Mouse (Mus musculus): ENCODE measurements around the gene Ccdc71. TPM values are rescaled to one million over a fixed set of nuclear protein-coding genes. Genes with fewer than 3 reads are reported as not detected.

The Ccdc71 gene
- 10 to 100 TPM; 47.1 to 59.1 TPM for total RNA-seq (2021)
- long read RNA-seq, experiment 1, transcript Ccdc71-201 (2 exons, 3,092 nt) = major isoform, 7 of 12 reads
- long read RNA-seq, experiment 1, partial matches to known transcripts = 0 of 12 reads
- long read RNA-seq, experiment 1, other reads (novel, unspliced or antisense) = 4 of 12 reads
- long read RNA-seq, experiment 2, transcript Ccdc71-201 (2 exons, 3,092 nt) = major isoform, 30 of 41 reads
- long read RNA-seq, experiment 2, partial matches to known transcripts = 0 of 41 reads
- long read RNA-seq, experiment 2, other reads (novel, unspliced or antisense) = 9 of 41 reads

DNA sequence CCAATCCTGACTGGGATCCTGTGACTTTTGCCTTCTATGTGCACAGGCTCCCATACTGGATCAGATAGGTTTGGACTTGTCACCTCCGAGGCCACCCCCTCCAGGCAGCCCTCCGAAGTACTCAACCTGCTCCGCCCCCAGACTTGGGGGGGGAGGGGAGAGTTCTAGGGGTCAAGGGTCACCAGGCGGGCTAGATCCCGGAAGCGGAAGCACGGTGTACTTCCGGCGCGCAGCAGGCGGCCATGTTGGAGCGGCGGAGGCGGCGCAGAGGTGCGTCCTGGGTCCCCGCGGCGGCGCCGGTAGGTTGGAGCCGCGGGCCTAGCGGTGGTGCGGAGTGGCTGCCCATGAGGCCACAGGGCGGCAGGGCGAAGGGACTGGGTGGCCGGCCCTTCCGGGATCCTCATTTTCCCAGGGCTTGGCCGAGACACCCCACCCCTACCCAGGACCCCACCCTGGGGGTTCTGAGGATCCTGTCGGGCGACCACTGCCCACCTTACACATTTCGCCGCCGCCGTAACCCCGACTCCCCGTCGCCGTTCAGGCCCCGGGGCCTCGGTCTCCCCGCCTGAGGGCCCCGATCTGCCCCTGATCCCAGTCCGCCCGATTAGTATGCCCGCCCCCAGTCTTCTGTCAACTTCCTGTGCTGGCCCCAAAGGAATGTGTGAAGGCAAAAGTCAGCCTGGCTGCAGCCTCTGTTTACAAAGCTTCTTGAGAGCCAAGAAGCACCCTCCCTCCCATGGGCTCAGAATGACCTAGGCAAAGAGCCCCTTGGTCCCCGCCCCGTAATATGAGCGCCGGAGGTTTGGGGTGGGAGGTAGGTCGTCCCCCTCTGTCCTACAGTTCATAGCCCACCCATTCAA is at the start of gene Ccdc71:
Gene Ccdc71 (plus strand): TSS at position 209 of the 860 bp plus-strand sequence.
- DNase-seq (ENCODE audit: low spot score in 2 of 2) = peak; percentile 62 to 77

DNA sequence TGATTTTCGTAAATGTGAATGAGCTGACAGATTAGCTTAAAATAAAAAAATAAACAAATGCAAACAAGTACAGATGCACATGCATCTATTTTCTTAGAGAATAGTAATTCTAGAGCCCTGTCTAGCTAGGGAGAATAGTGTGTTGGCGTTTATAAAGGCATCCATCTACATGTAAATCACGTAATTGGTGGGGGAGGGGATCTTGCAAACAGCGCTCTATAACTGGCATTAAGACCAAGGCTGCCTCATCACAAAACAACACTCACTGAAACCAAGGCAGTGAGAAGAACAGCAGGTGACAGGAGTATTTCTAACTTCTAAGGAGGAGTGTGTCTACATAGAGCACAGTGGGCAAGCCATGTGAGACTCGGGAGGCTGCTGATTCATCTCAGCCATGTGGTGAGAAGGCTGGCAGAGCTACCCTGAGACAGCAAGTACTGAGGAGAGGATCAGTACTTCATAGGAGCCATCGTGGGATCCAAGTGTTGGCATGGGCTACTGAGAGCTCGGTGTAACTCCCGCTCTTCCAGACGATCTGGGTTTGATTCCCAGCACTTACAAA is 48.9 kb upstream of the Ccdc71 start:
- DNase-seq (ENCODE audit: low spot score in 2 of 2) = no peak

DNA sequence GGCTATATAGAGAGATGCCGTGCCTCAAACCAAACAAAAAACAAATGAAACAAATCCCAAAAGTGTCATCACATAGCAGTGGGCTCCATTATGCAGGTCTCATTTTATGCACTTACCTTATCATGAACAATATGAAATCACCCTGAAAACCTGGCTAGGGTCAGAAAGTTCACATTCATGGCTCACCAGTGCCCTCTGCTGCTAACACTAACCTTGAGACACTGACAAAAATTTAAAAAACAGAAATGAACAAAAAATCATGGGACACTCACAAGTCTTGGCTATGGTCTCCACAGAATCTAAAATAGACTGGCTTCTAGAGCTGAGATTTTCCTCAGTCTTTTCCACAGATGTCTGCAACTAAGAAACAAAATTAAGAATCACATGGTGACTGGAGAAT is 48.1 kb upstream of the Ccdc71 start:
- DNase-seq (ENCODE audit: low spot score in 2 of 2) = no peak

DNA sequence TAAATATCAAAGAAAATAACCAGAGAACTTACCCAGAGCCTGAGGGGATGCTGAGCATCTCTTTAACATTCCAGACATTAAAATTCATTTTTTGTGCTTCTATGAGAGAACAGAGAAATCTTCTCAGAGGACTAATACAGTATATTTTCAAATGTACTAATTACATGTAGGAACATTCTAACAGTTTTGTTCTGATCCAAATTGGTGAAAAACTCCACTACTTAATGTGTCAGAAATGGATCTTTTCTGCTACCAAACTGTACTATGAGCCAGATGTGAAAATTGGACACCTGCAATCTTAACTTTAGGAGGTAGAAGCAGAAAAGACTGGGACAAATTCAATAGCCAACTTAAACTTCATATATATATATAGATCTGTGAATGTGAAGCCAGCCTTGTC is 31.9 kb upstream of the Ccdc71 start, which contains the start of gene Ccdc36:
Gene Ccdc36 (minus strand): TSS at position 101 of the 400 bp plus-strand sequence.
- DNase-seq (ENCODE audit: low spot score in 2 of 2) = no peak

DNA sequence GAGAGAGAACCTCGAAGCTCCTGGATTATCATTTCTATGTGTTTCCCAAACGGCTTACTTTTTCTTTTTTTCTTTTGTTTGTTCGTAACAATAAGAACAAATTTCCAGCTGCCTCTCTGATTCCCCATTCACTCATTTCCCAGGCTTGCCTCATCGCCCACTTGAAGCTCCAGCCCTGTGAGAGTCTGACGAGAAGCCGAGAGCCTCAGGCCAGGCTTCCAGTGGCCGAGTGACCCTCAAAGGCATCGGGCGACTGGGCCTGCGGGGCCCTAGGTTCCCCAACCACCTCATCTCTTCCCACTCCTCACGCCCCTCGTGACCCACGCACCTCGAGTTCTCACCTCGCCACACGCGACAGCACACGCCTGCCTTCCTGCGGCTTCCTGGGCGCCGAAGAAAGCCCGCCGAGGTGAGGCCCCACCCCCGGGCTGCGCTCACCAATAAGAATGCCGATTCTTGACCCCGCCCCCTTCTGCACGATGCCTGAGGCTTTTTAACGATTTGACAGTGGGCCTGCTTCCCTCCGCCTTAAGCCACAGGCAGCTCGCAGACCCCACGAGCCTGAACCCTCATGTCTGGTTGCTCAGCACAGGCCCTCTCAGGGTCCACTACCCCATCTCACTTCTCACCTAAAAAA is 28.8 kb upstream of the Ccdc71 start:
- DNase-seq (ENCODE audit: low spot score in 2 of 2) = no peak

DNA sequence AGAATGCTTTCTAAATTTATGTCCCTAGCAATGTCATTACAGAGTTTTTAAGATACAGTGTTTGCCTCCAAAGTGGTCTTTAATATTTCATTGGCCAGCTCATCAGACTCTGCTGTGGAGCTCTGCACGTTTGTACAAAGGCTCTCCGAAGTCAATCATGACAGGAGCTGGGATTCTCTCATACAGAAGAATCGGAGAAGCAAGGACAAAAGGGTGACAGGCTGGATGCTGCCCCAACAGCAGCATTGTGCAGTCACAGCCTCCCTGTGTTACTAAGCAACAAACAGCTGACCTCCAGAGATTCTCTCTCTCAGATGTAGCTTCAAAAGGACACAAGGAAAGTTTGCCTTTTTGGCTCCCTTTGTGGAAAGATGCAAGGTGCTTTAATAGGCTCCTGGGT is 24.1 kb upstream of the Ccdc71 start, which contains the start of gene BC048562:
Gene BC048562 (plus strand): TSS at position 301 of the 400 bp plus-strand sequence.
- no peak for DNase-seq (ENCODE audit: low spot score in 2 of 2)

DNA sequence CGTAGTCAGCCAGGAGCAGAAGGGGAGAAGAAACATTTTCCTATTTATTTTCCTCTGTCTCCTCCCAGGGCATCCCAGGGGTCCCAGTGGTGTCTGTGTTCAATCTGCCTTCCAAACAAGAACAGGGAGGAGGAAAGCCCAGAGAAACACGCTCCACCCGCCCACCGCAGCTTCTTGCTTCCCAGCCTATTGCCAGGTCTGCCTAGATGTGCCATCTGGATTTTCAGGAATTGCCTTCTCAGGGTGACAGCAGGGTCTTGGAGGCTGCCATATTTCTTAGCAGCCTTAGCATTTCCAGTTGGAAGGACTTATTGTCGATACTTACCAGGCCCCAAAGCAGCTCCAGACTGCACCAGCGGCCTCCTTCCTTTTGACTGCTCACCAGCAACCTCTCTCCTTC is 21.2 kb upstream of the Ccdc71 start:
- DNase-seq (ENCODE audit: low spot score in 2 of 2) = no peak

DNA sequence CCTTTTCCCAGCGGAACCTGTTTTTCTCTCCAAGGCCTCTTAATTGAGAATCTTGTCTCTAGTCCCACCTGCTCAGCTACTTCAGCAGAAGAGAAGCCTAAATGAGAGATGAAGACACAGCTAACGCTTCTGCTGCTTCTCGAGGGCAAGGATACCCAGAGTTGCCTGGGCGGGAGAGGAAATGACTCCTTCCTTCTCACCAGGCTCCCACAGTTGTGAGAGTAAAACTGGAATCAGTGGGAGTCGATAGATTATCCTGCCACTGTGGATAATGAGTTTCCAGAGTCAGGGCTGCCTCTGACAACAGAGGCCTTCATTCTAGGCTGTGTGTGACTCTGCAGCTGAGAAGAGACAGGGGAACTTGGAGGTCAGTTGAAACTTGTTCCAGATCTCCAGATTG is 19.8 kb upstream of the Ccdc71 start:
- DNase-seq (ENCODE audit: low spot score in 2 of 2) = no peak

DNA sequence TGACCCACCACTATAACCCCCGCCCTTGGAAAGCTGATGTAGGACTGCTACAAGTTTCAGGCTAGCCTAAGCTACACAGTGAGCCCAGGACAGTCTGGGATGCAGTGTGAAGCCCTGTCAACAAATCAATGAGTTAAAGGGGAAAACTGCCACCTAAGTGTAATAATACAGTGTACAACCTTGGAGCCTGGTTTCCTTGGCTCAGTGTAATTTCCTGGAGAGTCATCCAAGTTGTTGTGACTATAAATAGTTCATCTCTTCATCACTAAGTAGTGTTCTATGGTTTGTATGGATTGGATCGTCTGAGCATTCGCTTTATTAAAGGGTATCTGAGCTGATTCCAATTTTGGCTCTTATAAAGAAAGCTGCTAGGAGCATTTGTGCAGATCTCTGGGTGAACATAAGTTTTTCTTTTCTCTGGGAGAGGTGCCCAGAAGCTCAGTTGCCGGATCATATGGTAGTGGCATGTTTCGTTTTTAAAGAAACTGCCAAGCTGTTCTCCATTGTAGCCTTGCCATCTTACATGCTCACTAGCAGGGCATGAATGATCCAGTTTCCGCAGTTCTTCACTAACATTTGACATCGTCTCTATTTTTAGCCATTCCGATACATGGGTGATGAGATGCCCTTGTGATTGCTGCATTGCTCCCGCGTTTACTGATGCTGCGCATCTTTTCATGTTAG is 18.9 kb upstream of the Ccdc71 start:
- no peak for DNase-seq (ENCODE audit: low spot score in 2 of 2)

DNA sequence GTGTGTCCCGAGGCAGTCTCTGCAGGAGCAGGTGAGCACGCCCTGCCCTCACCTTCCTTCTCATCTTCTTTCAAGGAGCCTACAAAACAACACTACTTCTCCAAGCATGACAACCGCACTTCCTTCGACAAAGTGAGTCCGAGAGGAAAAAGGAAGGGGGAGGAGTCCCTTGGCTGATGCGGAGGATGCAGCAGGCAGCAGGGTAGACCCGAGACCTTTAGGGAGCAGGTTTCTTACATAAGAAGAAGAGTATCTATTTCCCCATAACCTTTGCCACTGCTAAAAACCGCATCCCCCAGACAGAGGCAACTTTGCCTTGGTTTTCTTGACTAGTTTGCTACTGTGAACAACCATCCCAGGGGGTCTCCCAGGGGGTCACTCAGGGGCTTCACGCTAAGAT is 15.2 kb upstream of the Ccdc71 start:
- no peak for DNase-seq (ENCODE audit: low spot score in 2 of 2)

DNA sequence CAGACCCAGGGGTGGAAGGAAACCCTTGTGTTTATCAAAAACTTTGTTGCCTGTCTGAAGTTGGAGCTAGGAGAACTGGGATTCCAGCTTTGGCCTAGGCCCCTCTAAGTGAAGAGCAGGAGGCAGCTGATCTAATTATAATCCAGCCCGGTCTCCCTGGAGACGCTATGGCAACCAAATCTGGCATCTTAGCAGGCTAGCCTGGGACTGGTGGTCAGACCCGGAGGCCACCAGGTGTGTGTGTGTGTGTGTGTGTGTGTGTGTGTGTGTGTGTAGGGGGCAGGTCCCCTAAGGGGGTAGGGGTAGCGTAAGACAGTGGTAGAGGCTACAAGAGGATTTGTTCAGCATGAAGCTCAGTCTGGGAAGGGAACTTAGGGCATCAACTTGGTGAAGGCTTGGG is 10.5 kb upstream of the Ccdc71 start:
- DNase-seq (ENCODE audit: low spot score in 2 of 2) = no peak

DNA sequence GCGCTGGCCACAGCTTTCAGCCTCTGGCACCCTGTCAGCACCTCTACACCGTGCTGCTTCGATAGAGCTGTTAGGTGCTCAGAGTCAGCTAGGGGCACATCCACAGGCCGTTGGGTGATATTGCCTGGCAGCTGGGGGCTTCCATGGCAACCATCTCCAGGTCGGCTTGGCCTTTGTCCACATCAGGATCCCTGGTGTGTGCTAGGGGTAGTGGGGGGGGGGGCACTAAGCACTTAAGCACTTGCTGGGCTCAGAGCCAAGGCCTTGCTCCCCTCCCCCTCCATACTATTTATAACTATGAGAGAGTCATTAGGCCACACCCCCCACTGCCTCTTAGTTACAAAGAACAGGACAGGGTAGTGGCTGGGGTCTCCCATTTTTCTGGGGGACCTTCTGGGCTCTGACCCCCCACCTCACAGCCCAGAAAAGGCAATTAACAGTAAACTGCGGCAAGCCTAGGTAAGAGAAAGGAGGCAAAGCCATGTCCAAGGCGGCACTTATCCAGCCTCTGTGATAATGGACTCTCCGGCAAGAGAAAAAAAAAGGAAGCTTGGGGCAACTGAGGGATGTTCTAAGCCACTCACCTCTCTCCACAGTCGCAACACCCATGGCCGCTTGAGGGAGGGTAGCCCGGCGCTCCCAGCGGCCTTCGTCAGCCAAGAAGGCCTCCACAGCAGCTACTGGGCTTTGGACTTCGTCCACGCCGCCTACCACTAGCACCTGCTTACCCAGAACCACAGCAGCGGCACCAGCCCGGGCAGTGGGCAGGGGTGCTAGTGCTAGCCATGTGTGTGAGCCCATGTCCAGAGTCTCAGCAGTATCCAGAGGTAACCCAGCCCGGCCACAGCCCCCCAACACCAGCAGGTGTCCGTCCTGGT is 9.8 kb upstream of the Ccdc71 start:
- DNase-seq (ENCODE audit: low spot score in 2 of 2) = no peak

DNA sequence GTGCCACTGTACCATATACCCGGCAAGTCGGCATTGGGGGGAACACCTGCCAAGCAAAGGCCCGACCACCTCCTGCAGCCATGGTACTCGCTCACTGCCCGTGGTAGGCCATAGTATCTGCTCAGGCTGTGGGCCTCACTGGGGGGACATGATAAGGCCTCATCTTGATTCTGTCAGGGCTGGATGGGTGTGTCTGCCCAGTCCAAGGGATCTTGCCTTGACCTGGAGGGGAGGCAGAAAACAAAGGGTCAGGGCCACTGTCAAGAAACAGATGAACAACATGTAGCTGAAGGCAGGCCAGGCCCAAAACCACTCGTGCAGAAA is 9.2 kb upstream of the Ccdc71 start:
- DNase-seq (ENCODE audit: low spot score in 2 of 2) = no peak

DNA sequence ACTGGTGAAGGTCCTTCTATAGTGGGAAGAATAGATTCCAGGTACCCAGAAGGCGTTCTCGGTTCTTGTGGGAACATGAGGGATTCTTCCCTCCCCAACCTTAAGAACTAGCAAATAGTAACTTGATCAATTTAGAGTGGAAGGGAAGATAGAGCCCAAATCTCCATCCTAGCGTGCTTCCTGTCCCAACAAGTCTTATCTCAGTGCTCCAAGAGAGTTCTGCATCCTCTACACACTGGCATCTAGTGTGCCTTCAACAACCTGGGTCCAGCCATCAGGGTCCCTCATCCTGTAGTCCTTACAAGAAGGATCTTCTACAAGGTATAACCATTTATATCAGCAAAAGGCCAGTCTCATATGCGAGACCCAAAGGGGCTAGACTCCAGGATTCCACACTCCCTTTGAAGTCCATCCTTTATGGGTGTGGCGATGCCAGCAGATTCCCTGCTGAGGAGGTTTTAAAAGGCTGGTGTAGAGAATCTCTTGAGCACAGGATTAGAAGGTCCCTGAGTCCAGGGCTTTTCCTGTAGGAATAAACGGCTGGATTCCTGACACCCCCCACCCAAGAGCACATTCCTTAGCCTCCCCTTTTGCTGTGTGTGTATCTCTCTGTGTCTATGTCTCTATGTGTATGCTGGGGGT is 8.7 kb upstream of the Ccdc71 start:
- no peak for DNase-seq (ENCODE audit: low spot score in 2 of 2)

DNA sequence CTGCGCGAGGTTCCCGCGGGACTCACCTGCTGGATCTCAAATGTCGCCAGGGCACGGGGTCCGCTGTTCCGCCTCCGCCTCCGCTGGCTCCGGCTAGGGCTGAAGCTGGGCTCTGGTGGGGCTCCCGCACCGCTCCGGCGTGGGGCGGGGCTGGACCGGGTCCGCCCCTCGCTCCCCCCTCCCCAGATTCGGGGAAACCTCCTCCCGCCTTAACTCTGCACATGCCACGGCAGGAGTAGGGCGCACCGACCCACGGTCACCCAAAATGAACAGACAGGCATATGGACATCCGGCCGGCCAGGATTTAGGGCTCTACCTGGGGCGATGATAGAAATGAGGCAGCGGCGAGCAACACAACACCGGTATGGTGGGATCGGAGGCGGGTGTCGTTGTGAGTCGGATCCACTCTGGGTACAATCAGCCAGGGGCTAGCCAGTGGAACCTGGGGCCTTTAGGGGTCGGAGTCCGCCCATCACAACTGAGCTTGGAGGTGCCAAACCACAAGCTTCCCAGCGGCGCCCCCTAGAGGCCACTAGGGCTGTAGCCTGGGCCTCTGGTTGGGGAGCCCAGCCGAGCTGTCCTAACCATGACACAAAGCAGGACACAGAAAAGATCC is 7.9 kb upstream of the Ccdc71 start:
- peak; percentile 79 to 87 for DNase-seq (ENCODE audit: low spot score in 2 of 2)

DNA sequence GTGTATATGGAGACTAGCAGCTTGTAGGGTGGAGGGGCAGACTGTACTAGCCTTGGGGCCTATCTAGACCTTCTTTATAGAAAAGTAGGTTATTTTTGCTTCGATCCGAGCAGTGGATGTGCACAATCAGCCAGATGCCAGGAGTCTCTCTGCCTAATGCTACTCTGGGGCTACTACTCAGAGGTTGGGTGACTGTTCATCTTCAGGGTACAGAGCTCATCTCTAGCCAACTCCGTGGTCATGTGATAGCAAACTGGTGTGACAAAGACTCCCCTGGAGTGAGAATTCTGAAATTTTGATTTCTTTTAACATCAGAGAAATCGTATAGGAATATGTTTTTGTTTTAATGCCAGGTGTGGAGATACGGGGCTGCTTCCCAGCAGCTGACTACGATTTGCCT is 7.4 kb upstream of the Ccdc71 start:
- DNase-seq (ENCODE audit: low spot score in 2 of 2) = no peak

DNA sequence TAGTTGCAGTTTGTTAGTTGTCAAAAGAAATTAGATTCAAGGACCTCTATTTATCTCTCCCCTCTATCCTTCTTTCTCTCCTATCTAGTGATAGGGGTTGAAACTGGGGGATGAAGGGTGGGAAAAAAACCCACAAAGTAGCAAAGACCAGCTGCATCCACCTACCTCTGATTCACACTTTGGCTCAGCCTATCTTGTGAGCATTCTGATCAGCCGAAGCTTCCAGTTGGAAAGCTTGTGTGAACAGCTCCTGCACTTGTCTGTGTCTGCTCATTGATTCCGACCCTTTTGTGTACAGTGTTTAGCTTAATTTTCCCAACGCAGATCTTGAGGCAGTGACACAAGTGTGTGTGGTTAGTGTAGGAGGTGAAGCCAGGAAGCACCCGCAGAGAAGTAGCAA is 6.9 kb upstream of the Ccdc71 start:
- DNase-seq (ENCODE audit: low spot score in 2 of 2) = no peak

DNA sequence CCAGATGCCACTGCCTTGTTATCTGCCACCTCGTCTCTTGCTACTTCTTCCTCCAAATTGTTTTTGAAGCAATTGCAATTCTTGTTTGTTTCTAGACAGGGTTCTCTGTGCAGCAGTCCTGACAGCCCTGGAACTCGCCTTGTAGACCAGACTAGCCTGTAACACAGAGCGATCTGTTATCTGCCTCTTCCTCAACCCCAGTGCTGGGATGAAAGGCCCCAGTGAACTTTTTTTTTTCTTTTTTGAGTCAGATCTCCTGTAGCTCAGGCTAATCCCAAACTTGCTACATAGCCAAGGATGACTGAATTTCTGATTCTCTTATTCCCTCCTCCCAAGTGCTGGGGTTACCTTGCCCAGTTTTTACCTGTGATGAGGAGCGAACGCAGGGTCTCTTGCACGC is 5.9 kb upstream of the Ccdc71 start:
- no peak for DNase-seq (ENCODE audit: low spot score in 2 of 2)

Measured in adrenal gland, postnatal 4 days (tissue).